Mouse (Mus musculus): Measurements from ENCODE around the gene Shmt2. TPM values are rescaled to one million over a fixed set of nuclear protein-coding genes. Genes with fewer than 3 reads are reported as not detected.

Gene Shmt2
- 169 and 266 TPM in 2 replicates for total RNA-seq (2012; rRNA removed)

GRCm38 (mm10) chr10:127522088-127522581 is at the start of gene Shmt2:
Gene Shmt2 (minus strand): TSS chr10:127522444.
- TF ChIP-seq HCFC1 (IDR thresholded peaks at IDR 0.05; ENCODE audit: borderline replicate concordance, insufficient read depth, low read length) (peak; percentile 96), CHD2 (IDR thresholded peaks at IDR 0.05; ENCODE audit: low read depth, low read length) (no peak; the same call in 1 of the 2 replicates), MAFK (IDR thresholded peaks at IDR 0.05; ENCODE audit: insufficient read depth, low read depth, low read length) (no peak), ZNF384 (IDR thresholded peaks at IDR 0.05; ENCODE audit: low read depth, low read length) (peak; percentile 81), ZC3H11A (IDR thresholded peaks at IDR 0.05; ENCODE audit: borderline replicate concordance, low read depth, low read length) (no peak)
- in situ Hi-C loops (cut with MboI; ENCODE audit: low sequenced_read_pairs in 2 of 2, unreplicated experiment in 2 of 2) = no loop called here
- DNase-seq (ENCODE audit: low read depth, low spot score) = peak; percentile 96
- peak within 1 kb of the TSS; percentile 42; the same call in 1 of the 2 replicates for H3K27ac ChIP-seq (ENCODE audit: insufficient read depth, low read depth, low read length, poor library complexity, severe bottlenecking)
- peak within 1 kb of the TSS; percentile 97 for H3K9ac ChIP-seq (ENCODE audit: insufficient read depth, low read depth, low read length, poor library complexity, severe bottlenecking)
- H3K4me1 ChIP-seq (ENCODE audit: control insufficient read depth in 2 of 2, insufficient read depth in 2 of 2, low read length in 2 of 2, poor library complexity in 1 of 2) = peaks cover 7 to 40% of the 10 kb centered on the region in 2 experiments; a peak in 3 of 4 replicates
- peak within 1 kb of the TSS; percentile 58 to 94 for H3K4me3 ChIP-seq (ENCODE audit: insufficient read depth in 1 of 2, low read depth in 1 of 2, low read length in 2 of 2, poor library complexity in 1 of 2, severe bottlenecking in 1 of 2)
- H3K9me3 ChIP-seq (ENCODE audit: control insufficient read depth, insufficient read depth, low read depth, low read length) = no peaks in the 10 kb centered on the region
- H3K36me3 ChIP-seq (ENCODE audit: control insufficient read depth, insufficient read depth, low read length, poor library complexity, severe bottlenecking) = peaks cover 37% of the 10 kb centered on the region

- no peak for DNase-seq (ENCODE audit: low read depth, low spot score)
- Histone ChIP-seq H3K36me3 (ENCODE audit: control insufficient read depth, insufficient read depth, low read length, poor library complexity, severe bottlenecking) (peaks cover 5% of the 10 kb centered on the region; the same call in 1 of the 2 replicates), H3K27ac (ENCODE audit: insufficient read depth, low read depth, low read length, poor library complexity, severe bottlenecking) (no peak overlapping the region), H3K9ac (ENCODE audit: insufficient read depth, low read depth, low read length, poor library complexity, severe bottlenecking) (no peak overlapping the region), H3K9me3 (ENCODE audit: control insufficient read depth, insufficient read depth, low read depth, low read length) (no peaks in the 10 kb centered on the region), H3K4me3 (ENCODE audit: insufficient read depth in 1 of 2, low read depth in 1 of 2, low read length in 2 of 2, poor library complexity in 1 of 2, severe bottlenecking in 1 of 2) (no peak overlapping the region), H3K4me1 (ENCODE audit: control insufficient read depth in 2 of 2, insufficient read depth in 2 of 2, low read length in 2 of 2, poor library complexity in 1 of 2) (no peaks in the 10 kb centered on the region)
- no peak for TF ChIP-seq ZC3H11A (IDR thresholded peaks at IDR 0.05; ENCODE audit: borderline replicate concordance, low read depth, low read length)
- TF ChIP-seq HCFC1 (IDR thresholded peaks at IDR 0.05; ENCODE audit: borderline replicate concordance, insufficient read depth, low read length) = no peak
- no peak for TF ChIP-seq ZNF384 (IDR thresholded peaks at IDR 0.05; ENCODE audit: low read depth, low read length)
- no peak for TF ChIP-seq CHD2 (IDR thresholded peaks at IDR 0.05; ENCODE audit: low read depth, low read length)
- in situ Hi-C loops (cut with MboI; ENCODE audit: low sequenced_read_pairs in 2 of 2, unreplicated experiment in 2 of 2) = no loop called here
These were observed 48.8 kb upstream of the Shmt2 start for GRCm38 (mm10) chr10:127570937-127571641.

GRCm38 (mm10) chr10:127570384-127570783 is 48.1 kb upstream of the Shmt2 start:
- H3K36me3 ChIP-seq (ENCODE audit: control insufficient read depth, insufficient read depth, low read length, poor library complexity, severe bottlenecking) = peaks cover 5% of the 10 kb centered on the region; the same call in 1 of the 2 replicates
- TF ChIP-seq MAFK (IDR thresholded peaks at IDR 0.05; ENCODE audit: insufficient read depth, low read depth, low read length) (no peak), CHD2 (IDR thresholded peaks at IDR 0.05; ENCODE audit: low read depth, low read length) (no peak), ZNF384 (IDR thresholded peaks at IDR 0.05; ENCODE audit: low read depth, low read length) (no peak), HCFC1 (IDR thresholded peaks at IDR 0.05; ENCODE audit: borderline replicate concordance, insufficient read depth, low read length) (no peak), ZC3H11A (IDR thresholded peaks at IDR 0.05; ENCODE audit: borderline replicate concordance, low read depth, low read length) (no peak)
- no peak overlapping the region for H3K27ac ChIP-seq (ENCODE audit: insufficient read depth, low read depth, low read length, poor library complexity, severe bottlenecking)
- no peaks in the 10 kb centered on the region for H3K4me1 ChIP-seq (ENCODE audit: control insufficient read depth in 2 of 2, insufficient read depth in 2 of 2, low read length in 2 of 2, poor library complexity in 1 of 2)
- no peaks in the 10 kb centered on the region for H3K9me3 ChIP-seq (ENCODE audit: control insufficient read depth, insufficient read depth, low read depth, low read length)
- DNase-seq (ENCODE audit: low read depth, low spot score) = no peak
- H3K4me3 ChIP-seq (ENCODE audit: insufficient read depth in 1 of 2, low read depth in 1 of 2, low read length in 2 of 2, poor library complexity in 1 of 2, severe bottlenecking in 1 of 2) = no peak overlapping the region
- no peak overlapping the region for H3K9ac ChIP-seq (ENCODE audit: insufficient read depth, low read depth, low read length, poor library complexity, severe bottlenecking)
- in situ Hi-C loops (cut with MboI; ENCODE audit: low sequenced_read_pairs in 2 of 2, unreplicated experiment in 2 of 2) = no loop called here

- Histone ChIP-seq H3K9me3 (ENCODE audit: control insufficient read depth, insufficient read depth, low read depth, low read length) (no peaks in the 10 kb centered on the region), H3K36me3 (ENCODE audit: control insufficient read depth, insufficient read depth, low read length, poor library complexity, severe bottlenecking) (peaks cover 2% of the 10 kb centered on the region; the same call in 1 of the 2 replicates), H3K4me3 (ENCODE audit: insufficient read depth in 1 of 2, low read depth in 1 of 2, low read length in 2 of 2, poor library complexity in 1 of 2, severe bottlenecking in 1 of 2) (no peak overlapping the region), H3K4me1 (ENCODE audit: control insufficient read depth in 2 of 2, insufficient read depth in 2 of 2, low read length in 2 of 2, poor library complexity in 1 of 2) (peaks cover 0 to 2% of the 10 kb centered on the region in 2 experiments; a peak in 1 of 4 replicates), H3K27ac (ENCODE audit: insufficient read depth, low read depth, low read length, poor library complexity, severe bottlenecking) (no peak overlapping the region), H3K9ac (ENCODE audit: insufficient read depth, low read depth, low read length, poor library complexity, severe bottlenecking) (no peak overlapping the region)
- in situ Hi-C loops (cut with MboI; ENCODE audit: low sequenced_read_pairs in 2 of 2, unreplicated experiment in 2 of 2) = loop anchor here in 1 of 2 experiments (5.0 kb wide), 1 partner anchor 63 kb away; no protein-coding TSS in a partner anchor
- TF ChIP-seq ZC3H11A (IDR thresholded peaks at IDR 0.05; ENCODE audit: borderline replicate concordance, low read depth, low read length) (peak; percentile 70), ZNF384 (IDR thresholded peaks at IDR 0.05; ENCODE audit: low read depth, low read length) (no peak), CHD2 (IDR thresholded peaks at IDR 0.05; ENCODE audit: low read depth, low read length) (no peak), MAFK (IDR thresholded peaks at IDR 0.05; ENCODE audit: insufficient read depth, low read depth, low read length) (no peak), HCFC1 (IDR thresholded peaks at IDR 0.05; ENCODE audit: borderline replicate concordance, insufficient read depth, low read length) (no peak)
- peak; percentile 81 for DNase-seq (ENCODE audit: low read depth, low spot score)
These were observed 47.2 kb upstream of the Shmt2 start for GRCm38 (mm10) chr10:127569450-127569849.

All from ES-E14 (cell line).